Mouse (Mus musculus) kidney, postnatal 4 days (tissue): ENCODE results near the gene Pcolce2.
"Not testable (repeated sequence)": the region's sequence is repeated elsewhere in the genome, so short reads cannot be mapped to it uniquely, and the experiment has no call there.

Experiments used
- DNase-seq, 2 experiments: peaks; one replicate each; pipeline ENCODE4 v3.0.0; 2021; ENCODE audit warnings: mixed read lengths in 2 of 2

The Pcolce2 gene

GRCm38 (mm10) chr9:95637271-95638181 is at the start of gene Pcolce2:
Gene Pcolce2 (plus strand): TSS chr9:95637601.
- DNase-seq, result peak; percentile 47 to 65

GRCm38 (mm10) chr9:95588070-95588469 is 49.3 kb upstream of the Pcolce2 start:
- DNase-seq, result no peak

GRCm38 (mm10) chr9:95594291-95594690 is 43.1 kb upstream of the Pcolce2 start:
- DNase-seq, result peak in 1 of 2 experiments; percentile 14

- DNase-seq, result no peak
Observed at GRCm38 (mm10) chr9:95597466-95598178, 39.8 kb upstream of the Pcolce2 start.

- peak in 1 of 2 experiments; percentile 24 for DNase-seq
Observed at GRCm38 (mm10) chr9:95598179-95598721, 39.2 kb upstream of the Pcolce2 start.

- DNase-seq, result no peak
Observed at GRCm38 (mm10) chr9:95599399-95599798, 38.0 kb upstream of the Pcolce2 start.

- DNase-seq, result no peak
Observed at GRCm38 (mm10) chr9:95602849-95603248, 34.6 kb upstream of the Pcolce2 start.

GRCm38 (mm10) chr9:95603316-95603715 is 34.1 kb upstream of the Pcolce2 start:
- DNase-seq, result no peak

GRCm38 (mm10) chr9:95607196-95607595 is 30.2 kb upstream of the Pcolce2 start:
- DNase-seq, result no peak

- no peak for DNase-seq
Observed at GRCm38 (mm10) chr9:95612246-95612768, 25.1 kb upstream of the Pcolce2 start.

- peak in 1 of 2 experiments; percentile 10 for DNase-seq
Observed at GRCm38 (mm10) chr9:95613426-95614127, 23.8 kb upstream of the Pcolce2 start.

- peak; percentile 10 to 49 for DNase-seq
Observed at GRCm38 (mm10) chr9:95614861-95615615, 22.4 kb upstream of the Pcolce2 start.

- no peak for DNase-seq
Observed at GRCm38 (mm10) chr9:95615961-95616360, 21.4 kb upstream of the Pcolce2 start.

GRCm38 (mm10) chr9:95618572-95618971 is 18.8 kb upstream of the Pcolce2 start:
- DNase-seq, result no peak

- DNase-seq, result no peak
Observed at GRCm38 (mm10) chr9:95624072-95624471, 13.3 kb upstream of the Pcolce2 start.

GRCm38 (mm10) chr9:95628439-95628948 is 8.9 kb upstream of the Pcolce2 start:
- no peak for DNase-seq

- not testable (repeated sequence) for DNase-seq
Observed at GRCm38 (mm10) chr9:95629561-95629960, 7.8 kb upstream of the Pcolce2 start.

GRCm38 (mm10) chr9:95636395-95636794 is 1.0 kb upstream of the Pcolce2 start:
- no peak for DNase-seq

GRCm38 (mm10) chr9:95639919-95640318 is 2.5 kb downstream of the Pcolce2 start:
- DNase-seq, result no peak

- no peak for DNase-seq
Observed at GRCm38 (mm10) chr9:95645926-95646325, 8.5 kb downstream of the Pcolce2 start.

GRCm38 (mm10) chr9:95653363-95653762 is 16.0 kb downstream of the Pcolce2 start:
- DNase-seq, result no peak

- DNase-seq, result no peak
Observed at GRCm38 (mm10) chr9:95654356-95654755, 17.0 kb downstream of the Pcolce2 start.
